ENCODE assay signal across 15 mouse cellular contexts in the genomic region with DNA sequence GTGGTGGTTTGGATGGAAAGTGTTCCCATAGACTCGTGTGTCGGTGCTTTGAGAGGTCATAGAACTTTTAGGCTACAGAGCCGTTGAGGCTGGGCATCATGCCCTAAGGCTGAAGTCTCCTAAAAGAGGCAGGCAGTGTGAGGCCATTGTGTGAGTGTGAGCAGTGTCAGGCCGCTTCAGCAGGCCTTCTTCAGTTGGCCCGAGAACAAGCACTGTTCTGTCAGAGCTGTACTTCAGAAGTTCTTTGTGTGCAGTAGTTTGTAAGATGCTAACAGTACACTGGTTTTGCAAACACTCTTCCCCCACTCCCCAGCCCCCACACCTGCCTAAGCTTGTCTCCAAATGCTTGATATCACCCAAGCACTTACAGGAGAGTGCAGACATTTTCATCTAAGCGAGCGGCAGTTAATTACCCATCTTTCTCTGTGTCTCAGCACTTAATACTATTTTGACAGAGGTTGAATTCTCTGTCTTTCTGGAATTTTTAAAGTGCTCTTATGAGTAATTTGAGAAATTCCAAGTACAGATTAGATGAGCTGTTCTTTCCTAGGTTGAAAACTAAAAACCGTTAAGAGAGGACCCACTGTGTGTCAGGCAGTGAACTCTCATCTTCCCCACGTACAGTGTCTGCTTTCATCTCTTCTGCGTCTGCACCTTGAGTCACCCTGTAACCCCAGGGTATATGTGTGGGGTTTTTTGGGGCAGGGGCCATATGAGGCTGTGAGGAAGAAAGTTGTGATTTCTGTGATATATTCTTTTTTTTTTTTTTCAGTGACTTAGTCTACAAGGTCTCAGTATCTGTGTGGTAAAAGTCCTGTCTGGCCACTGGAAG.
DNase-seq lines count a peak whose midpoint lies in the region; ATAC-seq and TF ChIP-seq lines count a peak whose summit lies in the region.
"Had no signal": no experiment of that assay in that cellular context is flagged by ENCODE, and none has a peak within 500 bp of the region (broad histone marks: within the 10 kb centered on the region; RNA-seq: fewer than 3 reads in every experiment).

No protein-coding gene starts in this region.

- no peak for TF ChIP-seq CTCF in brain, embryonic 14.5 days (IDR thresholded peaks at IDR 0.05; ENCODE audit: borderline replicate concordance, extremely low read depth, insufficient read depth, insufficient read length)
- TF ChIP-seq CTCF in midbrain, postnatal 0 days (IDR thresholded peaks at IDR 0.05): no peak
- TF ChIP-seq CTCF in left cerebral cortex, adult 2 months (IDR thresholded peaks at IDR 0.05): no peak

- H3K4me1 ChIP-seq in midbrain, embryonic 13.5 days (replicated peaks): peaks cover 57% of the 10 kb centered on the region
- peaks cover 14% of the 10 kb centered on the region for H3K4me1 ChIP-seq in midbrain, embryonic 11.5 days (ENCODE audit: control insufficient read depth, insufficient read depth, low read length)
- peaks cover 53% of the 10 kb centered on the region for H3K4me1 ChIP-seq in forebrain, embryonic 16.5 days (replicated peaks; ENCODE audit: control insufficient read depth, insufficient read depth, low read length)
- peaks cover 13% of the 10 kb centered on the region; the same call in 1 of the 2 replicates for H3K4me1 ChIP-seq in midbrain, postnatal 0 days (ENCODE audit: insufficient read depth, low read length)

- H3K27ac ChIP-seq in midbrain, embryonic 13.5 days: no peak overlapping the region
- no peak overlapping the region for H3K27ac ChIP-seq in midbrain, embryonic 11.5 days (ENCODE audit: low read depth, low read length)
- peak overlapping the region; percentile 69 for H3K27ac ChIP-seq in forebrain, embryonic 16.5 days (ENCODE audit: low read length)
- H3K27ac ChIP-seq in midbrain, postnatal 0 days (ENCODE audit: low read depth, low read length): no peak overlapping the region
- no peak overlapping the region for H3K27ac ChIP-seq in left cerebral cortex, adult 2 months
- H3K27ac ChIP-seq: layer of hippocampus, adult 2 months; liver, embryonic 14.5 days had no signal

- no peaks in the 10 kb centered on the region for H3K9me3 ChIP-seq in midbrain, embryonic 13.5 days
- H3K9me3 ChIP-seq in midbrain, embryonic 11.5 days (ENCODE audit: control insufficient read depth, low read length): no peaks in the 10 kb centered on the region
- H3K9me3 ChIP-seq in forebrain, embryonic 16.5 days (ENCODE audit: control insufficient read depth, low read length): no peaks in the 10 kb centered on the region
- no peaks in the 10 kb centered on the region for H3K9me3 ChIP-seq in midbrain, postnatal 0 days (ENCODE audit: low read length)

- no peak for TF ChIP-seq POLR2A in brain, embryonic 14.5 days (IDR thresholded peaks at IDR 0.05; ENCODE audit: borderline replicate concordance, extremely low read depth, insufficient read depth, insufficient read length, poor library complexity, severe bottlenecking)

- 69% methylated on average over 10 of the region's 10 CpGs for WGBS in midbrain, embryonic 13.5 days
- WGBS in midbrain, embryonic 11.5 days: 85% methylated on average over 10 of the region's 10 CpGs
- WGBS in forebrain, embryonic 16.5 days: 29% methylated on average over 10 of the region's 10 CpGs
- WGBS in midbrain, postnatal 0 days: 66% methylated on average over 10 of the region's 10 CpGs

- DNase-seq in midbrain, embryonic 11.5 days (ENCODE audit: low spot score, missing footprints): no peak
- DNase-seq in brain, embryonic 14.5 days (ENCODE audit: low read depth): peak; percentile 85
- peak; percentile 62 for DNase-seq in midbrain, postnatal 0 days (ENCODE audit: low spot score)
- no peak for DNase-seq in layer of hippocampus, adult 18-20 months (ENCODE audit: low spot score in 2 of 2)
- DNase-seq in left cerebral cortex, adult 2 months (ENCODE audit: extremely low spot score in 1 of 2, low spot score in 2 of 2): no peak
- DNase-seq: adrenal gland, postnatal 25 days; cerebellum, adult 18-20 months; gastrocnemius, postnatal 25 days; heart, postnatal 10 days; kidney, adult 2 months; spleen, adult 18-20 months had no signal

- no peak overlapping the region for H3K4me2 ChIP-seq in midbrain, embryonic 13.5 days (replicated peaks)
- no peak overlapping the region for H3K4me2 ChIP-seq in midbrain, embryonic 11.5 days
- H3K4me2 ChIP-seq in forebrain, embryonic 16.5 days (ENCODE audit: low read length): no peak overlapping the region
- H3K4me2 ChIP-seq in midbrain, postnatal 0 days (ENCODE audit: low read depth, low read length, poor library complexity, severe bottlenecking): no peak overlapping the region

- H3K4me3 ChIP-seq in midbrain, embryonic 13.5 days (replicated peaks): no peak overlapping the region
- H3K4me3 ChIP-seq in midbrain, embryonic 11.5 days (ENCODE audit: low read depth, low read length): no peak overlapping the region
- no peak overlapping the region for H3K4me3 ChIP-seq in forebrain, embryonic 16.5 days (replicated peaks; ENCODE audit: low read length)
- H3K4me3 ChIP-seq in midbrain, postnatal 0 days (ENCODE audit: low read depth, low read length): no peak overlapping the region
- H3K4me3 ChIP-seq in left cerebral cortex, adult 2 months: no peak overlapping the region
- H3K4me3 ChIP-seq: layer of hippocampus, adult 2 months had no signal

- no peak overlapping the region for H3K9ac ChIP-seq in midbrain, embryonic 13.5 days (replicated peaks)
- no peak overlapping the region for H3K9ac ChIP-seq in midbrain, embryonic 11.5 days (ENCODE audit: low read length)
- H3K9ac ChIP-seq in forebrain, embryonic 16.5 days (replicated peaks; ENCODE audit: low read depth, low read length): no peak overlapping the region
- no peak overlapping the region for H3K9ac ChIP-seq in midbrain, postnatal 0 days (replicated peaks; ENCODE audit: low read length, poor library complexity, severe bottlenecking)
- H3K9ac ChIP-seq: liver, embryonic 14.5 days had no signal

- peak; percentile 41; the same call in 1 of the 2 replicates for ATAC-seq in midbrain, embryonic 13.5 days
- ATAC-seq in midbrain, embryonic 11.5 days (ENCODE audit: low FRiP score): no peak
- peak; percentile 54 for ATAC-seq in forebrain, embryonic 16.5 days
- ATAC-seq in midbrain, postnatal 0 days (ENCODE audit: low FRiP score): peak; percentile 47; the same call in 1 of the 2 replicates

- no peaks in the 10 kb centered on the region for H3K36me3 ChIP-seq in midbrain, embryonic 13.5 days
- H3K36me3 ChIP-seq in midbrain, embryonic 11.5 days (ENCODE audit: control insufficient read depth, insufficient read depth, low read length): no peaks in the 10 kb centered on the region
- no peaks in the 10 kb centered on the region for H3K36me3 ChIP-seq in forebrain, embryonic 16.5 days (ENCODE audit: control insufficient read depth, insufficient read depth)
- no peaks in the 10 kb centered on the region for H3K36me3 ChIP-seq in midbrain, postnatal 0 days (ENCODE audit: insufficient read depth, low read length)

- intact Hi-C loops in left cerebral cortex, adult 2 months (cut with DNase I): no loop called here

- no peaks in the 10 kb centered on the region for H3K27me3 ChIP-seq in midbrain, embryonic 13.5 days
- no peaks in the 10 kb centered on the region for H3K27me3 ChIP-seq in midbrain, embryonic 11.5 days (ENCODE audit: control insufficient read depth, insufficient read depth, low read length)
- H3K27me3 ChIP-seq in forebrain, embryonic 16.5 days (replicated peaks; ENCODE audit: control insufficient read depth, insufficient read depth, low read length): no peaks in the 10 kb centered on the region
- H3K27me3 ChIP-seq in midbrain, postnatal 0 days (ENCODE audit: insufficient read depth, low read length): no peaks in the 10 kb centered on the region

Comparison
In these comparisons a context has a peak if more than half of its experiments do, and no peak if none do; other contexts are left out.
1. DNase-seq: peak in brain, embryonic 14.5 days (single experiment) and midbrain, postnatal 0 days (single experiment); none in midbrain, embryonic 11.5 days (single experiment), layer of hippocampus, adult 18-20 months (0 of 2) and left cerebral cortex, adult 2 months (0 of 2).